Mouse (Mus musculus): ENCODE data around the gene Akt3.

Akt3 gene

GRCm38 (mm10) chr1:177188708-177189107, 69.3 kb downstream of the Akt3 start:
- DNase-seq (ENCODE audit: low spot score) = no peak

DNA sequence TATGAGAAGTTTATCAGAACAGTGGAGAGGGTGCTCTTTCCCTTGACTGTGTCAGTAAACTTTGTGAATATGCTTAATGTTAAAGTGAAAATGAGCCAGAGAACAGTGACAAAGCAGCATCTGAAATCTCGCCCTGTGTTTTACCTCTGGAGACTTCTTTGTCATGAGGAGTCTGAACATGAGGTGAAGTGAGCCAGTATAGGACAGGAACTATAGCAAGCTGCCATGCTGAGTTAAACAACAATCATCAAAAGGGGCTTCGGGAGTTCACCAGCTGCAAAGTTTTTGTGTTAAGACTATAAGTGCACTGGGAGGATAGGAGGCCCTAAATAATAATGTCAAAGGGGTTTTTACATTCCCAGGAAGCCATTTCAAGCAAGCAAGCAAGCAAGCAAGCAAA, 71.3 kb downstream of the Akt3 start:
- no peak for DNase-seq (ENCODE audit: low spot score)

DNA sequence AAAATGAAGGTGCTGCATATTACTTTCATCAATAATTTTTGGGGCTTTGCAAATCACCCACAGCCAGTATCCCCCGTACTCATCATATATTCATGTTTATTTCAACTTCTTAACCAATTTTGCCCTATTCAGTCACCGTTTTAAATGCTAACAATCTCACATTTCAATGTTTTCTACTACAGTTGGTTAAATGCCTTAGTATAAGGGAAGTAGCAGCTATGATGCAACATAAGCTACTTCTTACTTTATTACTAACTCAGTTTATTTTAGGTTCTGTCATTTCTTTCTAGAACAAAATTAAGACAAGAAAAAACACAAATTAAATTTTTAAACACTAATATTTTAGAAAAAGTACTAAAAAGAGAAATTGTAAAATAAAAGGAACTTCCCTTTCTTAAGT, 78.4 kb downstream of the Akt3 start:
- no peak for DNase-seq (ENCODE audit: low spot score)

- DNase-seq (ENCODE audit: low spot score) = no peak
Observed at GRCm38 (mm10) chr1:177175436-177175835, 82.6 kb downstream of the Akt3 start.

GRCm38 (mm10) chr1:177171300-177171699, 86.7 kb downstream of the Akt3 start:
- DNase-seq (ENCODE audit: low spot score) = no peak

GRCm38 (mm10) chr1:177165789-177166188, 92.2 kb downstream of the Akt3 start:
- DNase-seq (ENCODE audit: low spot score) = no peak

DNA sequence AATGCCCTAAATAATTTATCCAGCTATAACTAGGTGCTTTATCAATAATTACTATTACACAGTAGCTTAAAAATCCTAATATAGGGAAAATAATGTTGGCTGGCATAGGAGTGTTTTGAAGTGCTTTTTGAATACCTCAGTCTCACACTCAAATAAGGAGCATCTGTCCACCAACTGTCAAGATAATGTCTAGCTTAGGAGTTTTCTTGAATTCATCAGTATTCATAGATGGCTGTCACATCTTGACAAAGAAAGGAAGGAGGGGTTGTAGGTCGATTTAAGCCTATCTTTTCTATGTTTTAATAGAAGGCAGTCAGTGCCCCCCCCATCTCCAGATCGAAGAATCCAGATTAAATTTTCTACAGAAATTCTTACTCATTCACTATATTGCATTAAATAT, 92.7 kb downstream of the Akt3 start:
- DNase-seq (ENCODE audit: low spot score) = no peak

GRCm38 (mm10) chr1:177150344-177151021, 107.5 kb downstream of the Akt3 start:
- no peak for DNase-seq (ENCODE audit: low spot score)

GRCm38 (mm10) chr1:177148746-177149145, 109.3 kb downstream of the Akt3 start:
- no peak for DNase-seq (ENCODE audit: low spot score)

DNA sequence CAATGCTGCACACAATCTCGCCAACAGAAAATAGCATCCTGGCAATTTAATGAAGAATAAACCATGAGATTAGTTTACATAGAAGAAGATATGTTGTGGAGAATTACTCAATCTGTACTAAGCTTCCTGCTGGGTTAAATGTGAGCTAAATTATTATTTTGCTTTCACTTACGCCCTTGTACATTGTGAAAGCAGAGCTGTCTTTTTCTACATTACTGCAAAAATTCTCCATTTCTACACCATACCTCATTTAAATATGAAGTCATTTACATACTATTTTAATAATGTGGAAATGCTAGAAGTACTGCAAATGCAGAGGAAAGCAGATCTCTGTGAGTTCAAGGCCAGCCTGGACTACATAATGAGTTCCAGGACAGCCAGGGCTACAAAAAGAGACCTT, 116.5 kb downstream of the Akt3 start:
- DNase-seq (ENCODE audit: low spot score) = no peak

- no peak for DNase-seq (ENCODE audit: low spot score)
Observed at GRCm38 (mm10) chr1:177139652-177140051, 118.4 kb downstream of the Akt3 start.

GRCm38 (mm10) chr1:177131458-177131857, 126.5 kb downstream of the Akt3 start:
- no peak for DNase-seq (ENCODE audit: low spot score)

DNA sequence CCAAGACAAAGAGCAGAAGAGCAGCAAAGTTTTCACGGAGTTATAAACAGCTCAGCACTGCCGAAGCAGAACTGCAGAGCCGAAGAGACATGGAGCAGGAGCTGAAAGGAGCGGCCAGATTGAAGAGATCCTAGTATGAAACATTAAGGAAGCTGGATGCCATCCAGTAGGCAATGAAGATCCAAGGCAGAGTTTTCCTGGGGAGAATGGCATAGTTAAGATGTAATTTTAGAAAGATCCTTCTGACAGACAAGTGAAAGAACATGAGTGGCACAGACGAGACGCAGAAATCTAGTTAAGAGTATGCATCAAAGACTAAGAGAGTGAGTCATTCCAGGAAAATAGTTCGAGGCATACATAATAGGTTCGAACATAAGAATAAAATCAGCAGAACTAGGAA, 131.3 kb downstream of the Akt3 start:
- DNase-seq (ENCODE audit: low spot score) = no peak

- no peak for DNase-seq (ENCODE audit: low spot score)
Observed at GRCm38 (mm10) chr1:177110665-177111271, 147.2 kb downstream of the Akt3 start.

GRCm38 (mm10) chr1:177090465-177090864, 167.5 kb downstream of the Akt3 start:
- DNase-seq (ENCODE audit: low spot score) = no peak

DNA sequence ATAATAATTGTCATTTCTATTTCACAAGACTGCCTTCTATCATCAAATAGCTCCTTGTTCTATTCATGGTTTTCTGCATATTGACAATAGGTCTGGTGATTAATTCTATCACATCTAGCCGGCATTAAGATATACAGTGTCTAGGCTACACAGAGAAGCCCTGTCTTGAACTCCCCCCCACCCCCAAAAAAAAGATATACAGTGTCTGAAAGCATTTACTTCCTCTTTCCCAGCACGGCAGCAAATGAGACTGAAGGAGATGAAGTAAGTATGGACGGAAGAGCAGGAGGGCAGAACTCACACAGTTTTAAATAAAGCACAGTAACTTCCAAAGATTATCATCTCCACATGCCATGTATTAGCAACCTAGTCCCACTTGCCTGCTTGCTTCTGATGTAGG, 168.5 kb downstream of the Akt3 start:
- no peak for DNase-seq (ENCODE audit: low spot score)

- no peak for DNase-seq (ENCODE audit: low spot score)
Observed at GRCm38 (mm10) chr1:177089048-177089447, 169.0 kb downstream of the Akt3 start.

DNA sequence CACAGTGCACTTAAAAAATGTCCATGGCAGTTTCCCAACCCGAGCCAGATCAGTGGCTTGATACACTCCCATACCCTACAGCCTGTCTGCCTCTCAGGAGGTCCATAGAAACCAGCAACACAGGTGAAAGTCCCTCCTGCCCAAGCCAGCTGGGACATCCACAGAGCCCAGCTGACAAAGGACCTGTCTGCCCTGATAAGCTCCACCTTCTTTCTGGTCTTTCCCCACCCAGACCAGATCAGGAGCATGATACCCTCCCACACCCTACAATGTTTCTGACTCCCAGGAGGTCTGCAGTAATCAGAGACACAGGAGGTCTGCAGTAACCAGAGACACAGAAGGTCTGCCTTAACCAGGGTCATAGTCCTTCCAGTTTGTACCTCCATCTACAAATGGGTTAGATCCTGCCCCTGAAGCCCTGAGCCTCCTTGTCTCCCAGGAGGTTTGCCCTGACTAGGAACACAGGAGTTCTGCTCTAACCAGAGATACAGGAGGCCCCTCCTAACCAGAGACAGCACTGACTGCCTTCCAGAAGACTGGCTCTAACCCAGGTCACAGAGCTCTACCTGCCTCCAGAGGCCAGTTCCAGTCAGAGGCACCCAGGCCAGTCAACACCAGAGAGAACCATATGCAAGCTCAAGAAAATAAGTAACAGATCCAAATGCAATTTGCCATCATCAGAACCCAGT, 175.9 kb downstream of the Akt3 start:
- DNase-seq (ENCODE audit: low spot score) = no peak

DNA sequence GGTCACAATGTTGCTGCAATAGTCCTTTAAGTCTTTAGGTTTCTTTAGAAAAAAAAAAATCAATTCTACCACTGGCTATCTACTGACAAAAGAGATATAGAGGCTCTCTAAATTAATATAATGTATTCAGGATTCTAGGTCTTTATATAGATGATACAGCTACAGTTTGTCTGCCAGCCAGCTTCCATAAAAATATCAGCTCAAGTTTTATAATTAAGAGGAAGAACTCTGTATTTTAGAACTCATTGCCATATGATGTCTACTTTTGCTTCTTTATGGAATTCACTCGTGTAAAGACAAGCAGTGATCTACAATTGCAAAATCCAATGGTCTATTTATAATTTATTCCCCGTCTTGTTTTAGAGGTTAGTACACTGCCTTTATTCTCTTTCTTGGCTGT, 188.8 kb downstream of the Akt3 start:
- DNase-seq (ENCODE audit: low spot score) = no peak

DNA sequence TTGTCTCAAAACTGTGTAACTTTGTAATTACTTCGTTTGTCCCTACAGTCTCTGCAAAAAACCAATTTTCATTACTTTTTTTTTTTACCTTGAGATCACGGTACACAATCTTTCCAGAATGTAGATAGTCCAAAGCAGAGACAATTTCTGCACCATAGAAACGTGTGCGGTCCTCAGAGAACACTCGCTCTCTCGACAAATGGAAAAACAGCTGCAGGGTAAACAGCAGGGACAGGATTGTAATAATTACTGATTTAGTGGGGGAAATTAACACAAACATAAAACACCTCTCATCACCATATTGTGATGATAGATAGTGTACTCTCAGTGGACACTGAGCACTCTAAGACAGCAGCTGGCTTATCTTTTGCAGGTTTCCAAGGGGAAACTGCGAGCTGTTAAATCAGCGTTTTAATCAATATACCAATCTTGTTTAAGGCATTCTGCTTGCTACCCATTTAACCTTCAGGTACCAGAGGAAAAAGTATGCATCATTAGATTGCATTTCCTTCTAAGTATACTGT, 190.8 kb downstream of the Akt3 start:
- no peak for DNase-seq (ENCODE audit: low spot score)

- no peak for DNase-seq (ENCODE audit: low spot score)
Observed at GRCm38 (mm10) chr1:177065732-177066131, 192.3 kb downstream of the Akt3 start.

- no peak for DNase-seq (ENCODE audit: low spot score)
Observed at GRCm38 (mm10) chr1:177061761-177062160, 196.2 kb downstream of the Akt3 start.

DNA sequence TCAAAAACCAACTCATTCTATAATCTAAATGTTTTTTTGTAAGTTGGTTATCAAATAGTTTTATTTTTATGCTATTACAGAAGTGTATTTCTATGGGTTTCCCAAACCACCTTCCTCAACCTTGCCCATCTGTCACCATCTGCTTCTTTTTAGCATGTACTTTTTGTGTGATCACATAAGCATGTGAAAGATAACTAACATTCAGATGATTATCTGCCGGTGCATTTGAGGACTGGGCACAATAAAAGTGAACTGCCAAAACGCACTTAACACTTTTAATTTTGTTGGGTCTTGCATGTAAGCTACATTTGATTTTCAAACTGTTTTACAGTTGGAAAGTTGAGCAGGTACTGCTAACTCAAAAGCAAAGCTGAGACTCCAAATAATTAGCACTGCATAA, 203.1 kb downstream of the Akt3 start:
- no peak for DNase-seq (ENCODE audit: low spot score)

Measured in urinary bladder, postnatal 25 days (tissue).